Mouse (Mus musculus) MEL (cell line): Measurements from ENCODE around the gene Arl15.

ENCODE experiments used
- BHLHE40 ChIP-seq: IDR thresholded peaks from 2 replicates; pipeline ENCODE4 v1.6.1; 2012; ENCODE audit warnings: low read depth, mild to moderate bottlenecking, inconsistent platforms, low read length, improper control_type of control experiment, borderline replicate concordance
- CTCF ChIP-seq, 3 experiments: IDR thresholded peaks in 2 of 3; conservative IDR thresholded peaks in 1 of 3; 2 replicates each; pipeline ENCODE4 v1.5.1; 2011 to 2012; ENCODE audit warnings: low read length in 3 of 3, low read depth in 2 of 3, mild to moderate bottlenecking in 2 of 3, improper control_type of control experiment in 1 of 3, inconsistent platforms in 1 of 3, mixed read lengths in 1 of 3, moderate library complexity in 1 of 3; ENCODE audit not compliant: control insufficient read depth in 1 of 3, insufficient read depth in 1 of 3, poor library complexity in 1 of 3, severe bottlenecking in 1 of 3
- GATA1 ChIP-seq: IDR thresholded peaks from 2 replicates; pipeline ENCODE4 v1.6.1; 2011; ENCODE audit warnings: low read depth, low read length, improper control_type of control experiment
- MAX ChIP-seq: IDR thresholded peaks from 2 replicates; pipeline ENCODE4 v1.6.1; 2011; ENCODE audit warnings: low read length, improper control_type of control experiment
- MAZ ChIP-seq: IDR thresholded peaks from 2 replicates; pipeline ENCODE4 v1.6.1; 2012; ENCODE audit warnings: low read depth, mild to moderate bottlenecking, inconsistent platforms, low read length, improper control_type of control experiment
- POLR2A ChIP-seq, 2 experiments: IDR thresholded peaks; 2 replicates each; pipeline ENCODE4 v1.6.1; 2011 to 2012; ENCODE audit warnings: low read length in 2 of 2, mild to moderate bottlenecking in 2 of 2, control low read depth in 1 of 2, improper control_type of control experiment in 1 of 2, low read depth in 1 of 2, moderate library complexity in 1 of 2; ENCODE audit not compliant: control insufficient read depth in 1 of 2, insufficient read depth in 1 of 2, poor library complexity in 1 of 2
- POLR2AphosphoS5 ChIP-seq: IDR thresholded peaks from 2 replicates; pipeline ENCODE4 v1.6.1; 2012; ENCODE audit warnings: low read depth, borderline replicate concordance, mild to moderate bottlenecking, inconsistent platforms, low read length, moderate library complexity, mixed read lengths
- RAD21 ChIP-seq: IDR thresholded peaks from 2 replicates; pipeline ENCODE4 v1.6.1; 2011; ENCODE audit warnings: mild to moderate bottlenecking, low read depth, low read length, improper control_type of control experiment
- UBTF ChIP-seq: IDR thresholded peaks from 2 replicates; pipeline ENCODE4 v1.6.1; 2012; ENCODE audit warnings: low read depth, mild to moderate bottlenecking, inconsistent platforms, low read length, improper control_type of control experiment, moderate library complexity, borderline replicate concordance; ENCODE audit not compliant: insufficient read depth
- USF1 ChIP-seq: IDR thresholded peaks from 2 replicates; pipeline ENCODE4 v1.6.1; 2014; ENCODE audit warnings: low read depth, mild to moderate bottlenecking, inconsistent platforms, low read length, improper control_type of control experiment, moderate library complexity
- ZC3H11A ChIP-seq: IDR thresholded peaks from 2 replicates; pipeline ENCODE4 v1.6.1; 2012; ENCODE audit warnings: low read depth, mild to moderate bottlenecking, inconsistent platforms, low read length, improper control_type of control experiment

GRCm38 (mm10) chr13:113844717-113845116 is 50.4 kb downstream of the Arl15 start:
- TF ChIP-seq POLR2AphosphoS5: no peak
- TF ChIP-seq ZC3H11A: no peak
- TF ChIP-seq RAD21: no peak
- TF ChIP-seq BHLHE40: no peak
- no peak for TF ChIP-seq USF1
- no peak for TF ChIP-seq GATA1
- TF ChIP-seq POLR2A (IDR thresholded peaks at IDR 0.05; ENCODE audit: control insufficient read depth in 1 of 2, insufficient read depth in 1 of 2, low read depth in 1 of 2, low read length in 2 of 2, poor library complexity in 1 of 2): no peak
- no peak for TF ChIP-seq UBTF
- TF ChIP-seq MAZ: no peak
- TF ChIP-seq MAX: no peak
- TF ChIP-seq CTCF (IDR thresholded peaks at IDR 0.05 in 2 of 3, conservative IDR thresholded peaks at IDR 0.05 in 1 of 3; ENCODE audit: control insufficient read depth in 1 of 3, insufficient read depth in 1 of 3, low read depth in 2 of 3, low read length in 3 of 3, poor library complexity in 1 of 3, severe bottlenecking in 1 of 3): no peak
